In genomic region chr7:119969320-119969719, GRCm38 (mm10) we compare ENCODE assay signal across 24 mouse cellular contexts.
DNase-seq lines count a peak whose midpoint lies in the region; ATAC-seq lines count a peak whose summit lies in the region.
"Had no signal": no experiment of that assay in that cellular context is flagged by ENCODE, and none has a peak within 500 bp of the region (broad histone marks: within the 10 kb centered on the region; RNA-seq: fewer than 3 reads in every experiment).

No protein-coding gene starts in this region.

- H3K36me3 ChIP-seq in embryonic facial prominence, embryonic 15.5 days: no peaks in the 10 kb centered on the region
- no peaks in the 10 kb centered on the region for H3K36me3 ChIP-seq in embryonic facial prominence, embryonic 10.5 days (replicated peaks)
- no peaks in the 10 kb centered on the region for H3K36me3 ChIP-seq in heart, embryonic 12.5 days
- no peaks in the 10 kb centered on the region for H3K36me3 ChIP-seq in lung, embryonic 15.5 days
- H3K36me3 ChIP-seq: embryonic facial prominence, embryonic 13.5 days; forebrain, embryonic 15.5 days; G1E had no signal

- no peaks in the 10 kb centered on the region for H3K27me3 ChIP-seq in embryonic facial prominence, embryonic 15.5 days
- H3K27me3 ChIP-seq in embryonic facial prominence, embryonic 10.5 days (replicated peaks; ENCODE audit: low read depth, poor library complexity, severe bottlenecking): no peaks in the 10 kb centered on the region
- no peaks in the 10 kb centered on the region for H3K27me3 ChIP-seq in heart, embryonic 12.5 days (replicated peaks)
- no peaks in the 10 kb centered on the region for H3K27me3 ChIP-seq in lung, embryonic 15.5 days
- H3K27me3 ChIP-seq: CH12.LX; embryonic facial prominence, embryonic 13.5 days; forebrain, embryonic 13.5 days; forebrain, embryonic 15.5 days; Patski had no signal

- H3K4me3 ChIP-seq in embryonic facial prominence, embryonic 15.5 days (replicated peaks): no peak overlapping the region
- no peak overlapping the region for H3K4me3 ChIP-seq in embryonic facial prominence, embryonic 10.5 days
- H3K4me3 ChIP-seq in heart, embryonic 12.5 days: no peak overlapping the region
- H3K4me3 ChIP-seq in lung, embryonic 15.5 days: no peak overlapping the region
- H3K4me3 ChIP-seq: embryonic facial prominence, embryonic 13.5 days; forebrain, embryonic 13.5 days; forebrain, embryonic 15.5 days had no signal

- DNase-seq in embryonic facial prominence, embryonic 10.5 days (ENCODE audit: low spot score): no peak
- no peak for DNase-seq in heart, adult 9 months (ENCODE audit: low spot score in 2 of 2)
- DNase-seq in lung, postnatal 36 days: no peak
- DNase-seq: adrenal gland, adult 8-10 months; adrenal gland, postnatal 14 days; adrenal gland, postnatal 36 days; B cell, adult 2 months; cerebellum, adult 11-12 months; cerebellum, adult 2 months; cerebellum, adult 9-10 months; cerebellum, postnatal 10 days; cerebellum, postnatal 25 days; forebrain, postnatal 0 days had no signal

- WGBS in embryonic facial prominence, embryonic 15.5 days: 82% methylated on average over 2 of the region's 2 CpGs
- 87% methylated on average over 2 of the region's 2 CpGs for WGBS in embryonic facial prominence, embryonic 10.5 days
- 34% methylated on average over 2 of the region's 2 CpGs for WGBS in heart, embryonic 12.5 days
- WGBS in lung, embryonic 15.5 days: 59% methylated on average over 2 of the region's 2 CpGs

- 0 out of 2 replicates have a peak, but pooled peaks have one; percentile 43 for ATAC-seq in embryonic facial prominence, embryonic 15.5 days (ENCODE audit: insufficient number of reproducible peaks, low FRiP score, low TSS enrichment, low read depth)
- peak; percentile 51; the same call in 1 of the 2 replicates for ATAC-seq in heart, embryonic 12.5 days (ENCODE audit: insufficient number of reproducible peaks, low FRiP score)
- peak; percentile 70; the same call in 1 of the 2 replicates for ATAC-seq in lung, embryonic 15.5 days (ENCODE audit: borderline replicate concordance, extremely low read depth, low FRiP score, low TSS enrichment)
- ATAC-seq: activated CD4-positive, CD25-positive, alpha-beta regulatory T cell, adult 4 months; CD4-positive, CD25-positive, alpha-beta regulatory T cell, adult 4 months; forebrain, embryonic 13.5 days; forebrain, embryonic 15.5 days; forebrain, postnatal 0 days; Patski had no signal

- H3K27ac ChIP-seq in embryonic facial prominence, embryonic 15.5 days (replicated peaks): no peak overlapping the region
- H3K27ac ChIP-seq in embryonic facial prominence, embryonic 10.5 days (replicated peaks): no peak overlapping the region
- H3K27ac ChIP-seq in heart, embryonic 12.5 days (ENCODE audit: poor library complexity, severe bottlenecking): no peak overlapping the region
- no peak overlapping the region for H3K27ac ChIP-seq in lung, embryonic 15.5 days
- H3K27ac ChIP-seq: embryonic facial prominence, embryonic 13.5 days; forebrain, embryonic 13.5 days; forebrain, embryonic 15.5 days had no signal

- no peak overlapping the region for H3K4me2 ChIP-seq in embryonic facial prominence, embryonic 15.5 days (replicated peaks)
- no peak overlapping the region for H3K4me2 ChIP-seq in heart, embryonic 12.5 days
- H3K4me2 ChIP-seq in lung, embryonic 15.5 days: no peak overlapping the region
- H3K4me2 ChIP-seq: embryonic facial prominence, embryonic 13.5 days; forebrain, embryonic 13.5 days; forebrain, embryonic 15.5 days had no signal

- no peak overlapping the region for H3K9ac ChIP-seq in embryonic facial prominence, embryonic 15.5 days
- no peak overlapping the region for H3K9ac ChIP-seq in heart, embryonic 12.5 days
- no peak overlapping the region for H3K9ac ChIP-seq in lung, embryonic 15.5 days
- H3K9ac ChIP-seq: embryonic facial prominence, embryonic 13.5 days; forebrain, embryonic 13.5 days; forebrain, embryonic 15.5 days; forebrain, postnatal 0 days had no signal

- no peaks in the 10 kb centered on the region for H3K9me3 ChIP-seq in embryonic facial prominence, embryonic 15.5 days (replicated peaks)
- H3K9me3 ChIP-seq in embryonic facial prominence, embryonic 10.5 days: no peaks in the 10 kb centered on the region
- H3K9me3 ChIP-seq in heart, embryonic 12.5 days (replicated peaks): no peaks in the 10 kb centered on the region
- H3K9me3 ChIP-seq in lung, embryonic 15.5 days: no peaks in the 10 kb centered on the region
- H3K9me3 ChIP-seq: embryonic facial prominence, embryonic 13.5 days; forebrain, embryonic 13.5 days; forebrain, embryonic 15.5 days; G1E had no signal

- no peaks in the 10 kb centered on the region for H3K4me1 ChIP-seq in embryonic facial prominence, embryonic 15.5 days
- H3K4me1 ChIP-seq in embryonic facial prominence, embryonic 10.5 days: no peaks in the 10 kb centered on the region
- H3K4me1 ChIP-seq in heart, embryonic 12.5 days (replicated peaks): no peaks in the 10 kb centered on the region
- no peaks in the 10 kb centered on the region for H3K4me1 ChIP-seq in lung, embryonic 15.5 days
- H3K4me1 ChIP-seq: embryonic facial prominence, embryonic 13.5 days; forebrain, embryonic 13.5 days; forebrain, embryonic 15.5 days had no signal
